Mouse (Mus musculus) hindbrain, embryonic 11.5 days (tissue): Measurements from ENCODE around the gene Pi4ka. TPM values are rescaled to one million over a fixed set of nuclear protein-coding genes. Genes with fewer than 3 reads are reported as not detected.

ENCODE experiments used
- ATAC-seq: fragments of 200-750 bp; cut with Nextera tagmentation; 2 replicates; pipeline ENCODE4 v1.8.0; 2017; ENCODE audit warnings: mild to moderate bottlenecking, moderate TSS enrichment, moderate library complexity; ENCODE audit not compliant: low FRiP score
- DNase-seq: peaks from one replicate; pipeline ENCODE4 v3.0.0-alpha.2; 2015; ENCODE audit warnings: low spot score
- H3K27ac ChIP-seq: fragments of 300-500 bp; sonication (generic); 2 replicates; pipeline ENCODE4 v1.5.1; 2014; ENCODE audit warnings: mild to moderate bottlenecking, low read depth, low read length
- H3K27me3 ChIP-seq: fragments of 300-500 bp; sonication (generic); 2 replicates; pipeline ENCODE4 v1.6.1; 2014; ENCODE audit warnings: mild to moderate bottlenecking, low read length, moderate library complexity, mixed read lengths; ENCODE audit not compliant: control insufficient read depth, insufficient read depth
- H3K36me3 ChIP-seq: fragments of 300-500 bp; sonication (generic); 2 replicates; pipeline ENCODE4 v1.6.1; 2014; ENCODE audit warnings: mild to moderate bottlenecking, low read length, moderate library complexity, mixed read lengths; ENCODE audit not compliant: control insufficient read depth, insufficient read depth
- H3K4me1 ChIP-seq: fragments of 300-500 bp; sonication (generic); replicated peaks from 2 replicates; pipeline ENCODE4 v1.6.1; 2014; ENCODE audit warnings: low read length, mixed read lengths; ENCODE audit not compliant: control insufficient read depth, insufficient read depth
- H3K4me2 ChIP-seq: fragments of 300-500 bp; sonication (generic); replicated peaks from 2 replicates; pipeline ENCODE4 v1.6.1; 2014; ENCODE audit warnings: mild to moderate bottlenecking, low read depth, low read length
- H3K4me3 ChIP-seq: fragments of 300-500 bp; sonication (generic); 2 replicates; pipeline ENCODE4 v1.5.1; 2014; ENCODE audit warnings: low read depth, low read length
- H3K9ac ChIP-seq: fragments of 300-500 bp; sonication (generic); 2 replicates; pipeline ENCODE4 v1.6.1; 2014; ENCODE audit warnings: low read depth, low read length
- H3K9me3 ChIP-seq: fragments of 300-500 bp; sonication (generic); 2 replicates; pipeline ENCODE4 v1.6.1; 2016; ENCODE audit warnings: low read length; ENCODE audit not compliant: control insufficient read depth
- WGBS: fragments of 180-500 bp; shearing (Covaris S2); extraction: QIAGEN DNeasy Blood & Tissue Kit; methylation state at CpG from one replicate; pipeline ENCODE4 v1.1.7; 2014; 5-methylcytosine and 5-hydroxymethylcytosine counted together
- polyA plus RNA-seq: library from polyadenylated mRNA; unstranded; fragments of >200 nt; fragmentation: Nextera tagmentation; extraction: Ambion mirVana; gene quantifications from 2 replicates; pipeline ENCODE4 v1.2.1, GENCODE M21; 2014

Pi4ka gene
- 43.4 and 45.3 TPM in 2 replicates for polyA plus RNA-seq

DNA sequence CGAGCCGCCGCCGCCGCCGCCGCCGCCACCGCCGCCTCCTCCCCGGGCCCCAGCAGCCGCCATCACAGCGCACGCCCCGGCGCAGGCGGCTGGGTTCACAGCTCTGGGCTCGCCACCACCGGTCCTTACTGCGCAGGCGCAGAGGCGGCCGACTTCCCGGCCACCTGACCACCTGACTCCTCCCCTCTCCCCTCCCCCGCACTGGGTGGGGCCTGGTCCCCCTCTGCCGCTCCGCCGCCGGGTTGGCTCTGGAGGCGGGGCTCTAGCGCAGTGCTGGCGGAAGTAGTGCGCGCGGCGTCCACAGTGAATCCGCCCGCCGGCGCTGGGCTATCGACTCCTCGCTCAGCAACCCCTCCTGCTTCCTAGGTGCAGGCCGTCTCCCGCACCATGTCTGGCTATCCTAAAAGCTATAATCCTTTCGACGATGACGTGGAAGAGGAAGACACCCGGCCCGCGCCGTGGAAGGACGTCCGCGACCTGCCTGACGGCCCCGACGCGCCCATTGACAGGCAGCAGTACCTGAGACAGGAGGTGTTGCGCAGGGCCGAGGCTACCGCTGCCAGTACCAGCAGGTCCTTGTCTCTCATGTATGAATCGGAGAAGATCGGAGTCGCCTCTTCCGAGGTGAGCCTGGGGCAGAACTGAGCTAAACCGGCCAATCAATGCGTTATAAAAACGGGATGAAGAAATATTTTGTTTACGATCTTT lies at the start of gene Pi4ka, which contains the start of gene Snap29:
Pi4ka (minus strand) TSS at position 579 of the 708 bp plus-strand sequence.
Snap29 (plus strand) TSS at position 251 of the 708 bp plus-strand sequence.
- peak within 1 kb of the TSS; percentile 70 for H3K4me2 ChIP-seq
- peak; percentile 98 for ATAC-seq

DNA sequence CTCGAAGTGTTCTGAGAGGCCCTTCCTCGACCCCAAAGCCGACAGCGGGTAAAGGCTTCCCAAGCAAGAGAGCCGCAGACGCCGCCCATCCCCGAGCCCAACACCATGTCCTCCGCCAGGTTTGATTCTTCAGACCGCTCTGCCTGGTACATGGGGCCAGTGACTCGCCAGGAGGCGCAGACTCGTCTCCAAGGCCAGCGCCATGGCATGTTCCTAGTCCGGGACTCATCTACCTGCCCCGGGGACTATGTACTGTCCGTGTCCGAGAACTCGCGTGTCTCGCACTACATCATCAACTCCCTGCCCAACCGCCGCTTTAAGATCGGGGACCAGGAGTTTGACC lies 46.2 kb upstream of the Pi4ka start:
- ATAC-seq, result peak; percentile 60; the same call in 1 of the 2 replicates
- peaks cover 6% of the 10 kb centered on the region; the same call in 1 of the 2 replicates for H3K36me3 ChIP-seq

More for the DNA sequence above, at the start of gene Pi4ka, which contains the start of gene Snap29:
- 1% methylated on average over 52 of the region's 69 CpGs for WGBS
- H3K27ac ChIP-seq, result peak within 1 kb of the TSS; percentile 78
- DNase-seq, result peak; percentile 100
- H3K4me3 ChIP-seq, result peak within 1 kb of the TSS; percentile 81
- no peaks in the 10 kb centered on the region for H3K27me3 ChIP-seq
- H3K9me3 ChIP-seq, result no peaks in the 10 kb centered on the region
- peak within 1 kb of the TSS; percentile 83 for H3K9ac ChIP-seq
- H3K36me3 ChIP-seq, result no peaks in the 10 kb centered on the region
- peaks cover 3% of the 10 kb centered on the region; the same call in 1 of the 2 replicates for H3K4me1 ChIP-seq

DNA sequence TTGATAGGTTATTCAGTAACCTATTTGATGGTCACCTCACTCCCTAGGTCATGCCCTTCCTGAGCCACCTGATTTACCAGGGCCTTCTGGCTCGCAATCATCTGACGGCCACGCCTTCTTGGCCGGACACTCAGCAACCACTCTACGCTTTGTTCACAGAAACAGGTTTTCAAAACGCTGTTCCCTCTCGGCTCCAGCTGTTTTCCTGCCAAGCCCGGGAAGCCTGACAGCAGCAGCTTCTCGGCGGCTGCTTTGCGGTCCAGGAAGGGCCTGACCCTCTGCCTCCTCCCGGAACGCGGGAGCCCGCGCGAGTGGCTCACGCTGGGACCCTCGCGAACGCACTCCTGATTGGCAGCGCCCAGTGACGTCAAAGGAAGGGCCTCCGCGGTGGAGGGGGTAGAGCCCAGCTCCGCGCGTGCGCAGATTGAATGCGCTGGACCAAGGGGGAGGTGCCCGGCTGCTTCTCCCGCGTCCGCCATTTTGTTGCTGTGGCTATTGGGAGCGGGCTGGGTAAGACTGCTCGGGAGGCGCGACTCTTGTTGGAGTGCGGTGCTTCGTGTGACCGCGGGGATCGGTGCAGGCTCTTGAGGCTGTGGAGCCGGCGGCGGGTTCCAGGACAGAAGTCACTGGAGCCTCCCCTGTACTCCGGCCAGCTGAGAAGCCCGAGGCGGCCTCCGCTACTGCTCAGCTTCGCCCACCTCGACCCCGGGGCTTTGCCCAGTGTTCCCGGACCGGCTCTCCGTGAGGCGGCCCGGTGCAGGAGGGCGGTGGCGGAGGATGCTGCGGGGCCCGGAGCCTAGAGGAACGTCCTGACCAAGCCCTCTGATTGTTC lies 45.6 kb upstream of the Pi4ka start, which contains the start of gene Crkl:
Crkl (plus strand) TSS at position 447 of the 832 bp plus-strand sequence.
- ATAC-seq, result peak; percentile 96
- Histone ChIP-seq H3K4me2 (peak within 1 kb of the TSS; percentile 65), H3K36me3 (peaks cover 6% of the 10 kb centered on the region; the same call in 1 of the 2 replicates), H3K27ac (peak within 1 kb of the TSS; percentile 92), H3K9ac (peak within 1 kb of the TSS; percentile 96), H3K27me3 (no peaks in the 10 kb centered on the region), H3K4me1 (peaks cover 2% of the 10 kb centered on the region; the same call in 1 of the 2 replicates), H3K4me3 (peak within 1 kb of the TSS; percentile 96), H3K9me3 (no peaks in the 10 kb centered on the region)
- peak; percentile 100 for DNase-seq
- under 1% methylated on average over 58 of the region's 63 CpGs for WGBS

More for the DNA sequence above, 46.2 kb upstream of the Pi4ka start:
- WGBS, result under 1% methylated on average over 24 of the region's 24 CpGs
- no peaks in the 10 kb centered on the region for H3K9me3 ChIP-seq
- peak overlapping the region; percentile 96 for H3K4me3 ChIP-seq
- peak overlapping the region; percentile 65 for H3K4me2 ChIP-seq
- H3K9ac ChIP-seq, result peak overlapping the region; percentile 96
- DNase-seq, result peak; percentile 72
- no peaks in the 10 kb centered on the region for H3K27me3 ChIP-seq
- peak overlapping the region; percentile 92 for H3K27ac ChIP-seq
- H3K4me1 ChIP-seq, result peaks cover 2% of the 10 kb centered on the region; the same call in 1 of the 2 replicates

DNA sequence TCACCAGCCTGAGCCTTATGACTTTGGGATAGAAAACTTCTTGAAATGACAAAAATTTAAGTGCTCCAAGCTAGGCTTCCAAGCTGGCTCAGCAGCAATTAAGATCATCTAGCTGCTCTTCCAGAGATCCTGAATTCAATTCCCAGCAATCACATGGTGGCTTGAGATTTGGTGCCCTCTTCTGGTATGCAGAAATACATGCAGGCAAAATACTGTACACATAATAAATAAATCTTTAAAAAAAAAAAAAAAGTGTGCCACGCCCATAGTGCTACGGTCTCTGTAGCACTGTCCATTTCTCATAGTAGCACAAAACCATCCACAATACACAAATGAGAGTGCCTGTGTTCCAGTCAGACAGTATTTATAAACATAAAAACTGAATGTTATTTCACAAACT lies 26.5 kb upstream of the Pi4ka start:
- Histone ChIP-seq H3K27me3 (no peaks in the 10 kb centered on the region), H3K27ac (no peak overlapping the region), H3K9me3 (peaks cover 3% of the 10 kb centered on the region; the same call in 1 of the 2 replicates), H3K4me1 (no peaks in the 10 kb centered on the region), H3K9ac (no peak overlapping the region), H3K4me3 (no peak overlapping the region), H3K36me3 (no peaks in the 10 kb centered on the region), H3K4me2 (no peak overlapping the region)
- WGBS, result 94% methylated on average over 2 of the region's 2 CpGs
- ATAC-seq (no peak), DNase-seq (peak; percentile 19)

DNA sequence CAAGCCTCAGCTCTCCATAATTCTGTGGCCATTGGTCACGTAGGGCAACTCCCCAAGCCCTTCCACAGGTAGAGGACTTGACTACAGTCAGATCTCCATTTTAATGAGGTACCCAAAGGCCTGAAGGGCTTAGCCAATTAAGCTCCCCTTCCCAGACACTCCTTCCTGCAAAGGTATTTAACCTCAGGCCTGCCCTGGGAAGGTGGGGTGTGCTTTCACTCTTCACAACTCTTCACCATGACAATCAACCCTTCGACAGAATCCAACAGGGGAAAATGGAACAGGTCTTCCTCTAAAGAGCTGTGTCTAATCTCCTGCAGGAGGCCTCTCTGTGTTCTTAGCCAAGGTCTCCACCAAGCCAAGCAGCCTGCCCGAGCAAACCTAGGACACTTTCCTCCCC lies 16.9 kb upstream of the Pi4ka start:
- ATAC-seq, result no peak
- Histone ChIP-seq H3K27me3 (no peaks in the 10 kb centered on the region), H3K9me3 (no peaks in the 10 kb centered on the region), H3K4me3 (no peak overlapping the region), H3K4me1 (no peaks in the 10 kb centered on the region), H3K36me3 (no peaks in the 10 kb centered on the region), H3K27ac (no peak overlapping the region), H3K4me2 (no peak overlapping the region), H3K9ac (no peak overlapping the region)
- WGBS, result 76% methylated on average over 3 of the region's 3 CpGs
- no peak for DNase-seq

DNA sequence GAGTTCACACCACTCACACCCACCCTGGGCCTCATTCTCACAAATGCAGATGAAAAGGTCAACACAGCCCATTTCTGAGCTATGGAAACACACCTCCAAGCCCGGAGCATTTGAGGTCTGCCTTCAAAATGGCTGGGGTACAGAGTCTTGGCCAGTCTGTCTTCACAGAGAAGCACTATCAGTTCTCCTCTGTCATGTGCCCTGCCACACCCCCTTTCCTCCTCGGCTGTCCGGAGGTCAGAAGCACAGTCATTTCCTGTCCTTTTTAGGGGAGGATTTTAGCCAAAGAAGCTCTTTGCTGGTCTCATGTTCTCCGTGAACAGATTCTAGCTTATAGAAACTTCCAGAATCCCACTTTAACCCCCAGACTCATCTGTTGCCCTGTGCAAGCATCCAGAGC lies 4.1 kb upstream of the Pi4ka start:
- Histone ChIP-seq H3K4me2 (no peak overlapping the region), H3K9me3 (no peaks in the 10 kb centered on the region), H3K27me3 (no peaks in the 10 kb centered on the region), H3K4me3 (no peak overlapping the region), H3K36me3 (no peaks in the 10 kb centered on the region), H3K27ac (no peak overlapping the region), H3K9ac (no peak overlapping the region), H3K4me1 (0 out of 2 replicates have a peak, but pooled peaks cover 3% of the 10 kb centered on the region)
- 69% methylated on average over 4 of the region's 4 CpGs for WGBS
- no peak for ATAC-seq
- no peak for DNase-seq

DNA sequence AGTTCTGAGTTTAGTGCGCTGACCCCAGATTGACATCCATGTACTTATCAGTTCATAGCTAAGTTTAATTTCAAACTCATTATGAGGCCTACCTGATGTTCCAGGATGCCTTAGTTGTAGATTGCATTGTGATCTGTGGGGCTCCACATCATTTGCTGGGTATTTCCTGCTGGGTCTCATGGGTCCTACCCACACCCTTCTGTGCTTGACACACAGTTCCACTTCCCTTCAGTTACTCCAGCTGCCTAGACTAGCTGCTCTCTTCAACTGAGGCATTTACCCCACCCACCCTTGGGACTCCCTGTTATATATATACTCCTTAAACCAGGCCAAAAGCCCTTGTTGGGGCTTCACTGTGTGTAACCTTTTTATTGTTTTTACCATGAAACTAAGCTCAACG lies 2.9 kb upstream of the Pi4ka start:
- Histone ChIP-seq H3K4me1 (peaks cover 3% of the 10 kb centered on the region; the same call in 1 of the 2 replicates), H3K9me3 (no peaks in the 10 kb centered on the region), H3K4me3 (no peak overlapping the region), H3K27me3 (no peaks in the 10 kb centered on the region), H3K27ac (no peak overlapping the region), H3K36me3 (no peaks in the 10 kb centered on the region), H3K4me2 (no peak overlapping the region), H3K9ac (no peak overlapping the region)
- 94% methylated on average over 2 of the region's 2 CpGs for WGBS
- ATAC-seq (no peak), DNase-seq (no peak)

DNA sequence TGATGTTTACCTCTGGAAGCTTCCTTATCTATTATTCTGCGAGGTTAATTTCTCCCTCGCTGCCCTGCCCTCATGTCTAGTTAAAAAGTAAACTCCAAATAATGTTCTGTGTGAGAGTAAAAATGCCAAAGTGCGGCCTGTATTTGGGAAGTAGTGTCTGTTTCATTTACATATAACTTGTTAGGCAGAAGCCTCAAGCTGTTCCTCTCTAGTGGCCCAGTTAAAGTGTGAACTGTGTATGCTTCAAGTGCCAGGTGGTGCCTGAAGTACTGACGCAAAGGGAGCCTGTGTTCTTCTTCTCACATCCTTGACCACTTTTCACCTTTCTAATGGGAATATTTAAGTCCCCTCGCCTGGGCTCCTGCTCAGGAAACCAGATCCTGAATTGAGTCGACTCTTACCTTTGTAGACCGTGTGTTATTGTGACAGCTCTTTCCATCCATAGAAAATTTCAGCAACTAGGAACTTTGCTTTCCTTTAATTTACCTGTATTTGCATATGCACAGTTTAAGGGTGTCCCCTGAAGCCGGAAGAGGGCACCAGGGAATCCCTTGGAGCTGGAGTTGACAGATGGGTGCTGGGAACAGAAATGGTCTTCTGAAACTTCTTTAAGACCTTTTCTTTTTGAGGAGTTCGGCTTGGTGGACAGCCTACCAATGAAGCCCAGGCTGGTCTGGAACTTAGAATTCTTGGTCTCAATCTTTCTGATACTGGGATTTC lies 558 bp upstream of the Pi4ka start:
- peak overlapping the region; percentile 81 for H3K4me3 ChIP-seq
- H3K27ac ChIP-seq, result 0 out of 2 replicates have a peak overlapping the region, but pooled peaks have one; percentile 24
- WGBS, result 40% methylated on average over 9 of the region's 9 CpGs
- no peak for ATAC-seq
- H3K27me3 ChIP-seq, result no peaks in the 10 kb centered on the region
- H3K36me3 ChIP-seq, result no peaks in the 10 kb centered on the region
- no peaks in the 10 kb centered on the region for H3K9me3 ChIP-seq
- peak; percentile 4 for DNase-seq
- H3K9ac ChIP-seq, result peak overlapping the region; percentile 83
- peaks cover 3% of the 10 kb centered on the region; the same call in 1 of the 2 replicates for H3K4me1 ChIP-seq
- H3K4me2 ChIP-seq, result peak overlapping the region; percentile 70
